Mouse (Mus musculus) CD4-positive, CD25-positive, alpha-beta regulatory T cell, adult 4 months (primary cell): Measurements from ENCODE around the gene Fbxl13. TPM values are rescaled to one million over a fixed set of nuclear protein-coding genes. Genes with fewer than 3 reads are reported as not detected.

ENCODE experiments used
- ATAC-seq: one replicate; pipeline ENCODE4 v1.8.0; 2017
- polyA plus RNA-seq, 2 experiments: library from polyadenylated mRNA; unstranded; fragments of 100-300 nt; shearing (Covaris generic); gene quantifications; one replicate each; pipeline ENCODE4 v1.2.1; 2017

Gene Fbxl13
- not detected for polyA plus RNA-seq

- peak; percentile 93 for ATAC-seq
Observed at GRCm38 (mm10) chr5:21645439-21646132, at the start of gene Fbxl13, which contains the start of gene Armc10. Gene Fbxl13 (minus strand): TSS chr5:21645634. Gene Armc10 (plus strand): TSS chr5:21645813.

GRCm38 (mm10) chr5:21694854-21695490, 49.5 kb upstream of the Fbxl13 start:
- ATAC-seq: no peak

GRCm38 (mm10) chr5:21693372-21693870, 48.0 kb upstream of the Fbxl13 start:
- no peak for ATAC-seq

GRCm38 (mm10) chr5:21692230-21692629, 46.8 kb upstream of the Fbxl13 start:
- ATAC-seq: no peak

GRCm38 (mm10) chr5:21687042-21687441, 41.6 kb upstream of the Fbxl13 start:
- ATAC-seq: no peak

GRCm38 (mm10) chr5:21685001-21685400, 39.6 kb upstream of the Fbxl13 start:
- ATAC-seq: no peak

GRCm38 (mm10) chr5:21683811-21684210, 38.4 kb upstream of the Fbxl13 start:
- ATAC-seq: no peak

- no peak for ATAC-seq
Observed at GRCm38 (mm10) chr5:21680940-21681339, 35.5 kb upstream of the Fbxl13 start.

GRCm38 (mm10) chr5:21680029-21680428, 34.6 kb upstream of the Fbxl13 start:
- no peak for ATAC-seq

GRCm38 (mm10) chr5:21678363-21678762, 32.9 kb upstream of the Fbxl13 start:
- no peak for ATAC-seq

GRCm38 (mm10) chr5:21677939-21678338, 32.5 kb upstream of the Fbxl13 start:
- no peak for ATAC-seq

- ATAC-seq: no peak
Observed at GRCm38 (mm10) chr5:21675494-21675893, 30.1 kb upstream of the Fbxl13 start.

GRCm38 (mm10) chr5:21675019-21675418, 29.6 kb upstream of the Fbxl13 start:
- no peak for ATAC-seq

GRCm38 (mm10) chr5:21673742-21674141, 28.3 kb upstream of the Fbxl13 start:
- ATAC-seq: no peak

- peak; percentile 92 for ATAC-seq
Observed at GRCm38 (mm10) chr5:21672812-21673635, 27.6 kb upstream of the Fbxl13 start.

GRCm38 (mm10) chr5:21669307-21669706, 23.9 kb upstream of the Fbxl13 start:
- ATAC-seq: no peak

GRCm38 (mm10) chr5:21667191-21668137, 22.0 kb upstream of the Fbxl13 start:
- ATAC-seq: no peak

- no peak for ATAC-seq
Observed at GRCm38 (mm10) chr5:21663081-21663480, 17.6 kb upstream of the Fbxl13 start.

- no peak for ATAC-seq
Observed at GRCm38 (mm10) chr5:21660850-21661249, 15.4 kb upstream of the Fbxl13 start.

GRCm38 (mm10) chr5:21658623-21659395, 13.4 kb upstream of the Fbxl13 start:
- ATAC-seq: peak; percentile 97

GRCm38 (mm10) chr5:21658038-21658437, 12.6 kb upstream of the Fbxl13 start:
- no peak for ATAC-seq
